Mouse (Mus musculus) kidney, adult 2 months (tissue): ENCODE results near the gene Ccdc84.

Experiments
- CTCF ChIP-seq: fragments of 200-500 bp; conservative IDR thresholded peaks from 2 replicates; pipeline ENCODE4 v1.5.1; 2011; ENCODE audit warnings: low read depth, mild to moderate bottlenecking, control low read depth, low read length, moderate library complexity, mixed read lengths; ENCODE audit not compliant: insufficient read depth, insufficient read length
- POLR2A ChIP-seq: fragments of 200-500 bp; IDR thresholded peaks from one replicate; pipeline ENCODE4 v1.6.1; 2011; ENCODE audit warnings: low read depth, low read length, control low read depth

GRCm38 (mm10) chr9:44378153-44378730 is 40.1 kb downstream of the Ccdc84 start:
- TF ChIP-seq CTCF, result no peak
- TF ChIP-seq POLR2A, result no peak
